Mouse (Mus musculus): Measurements from ENCODE around the gene Pqlc2. TPM values are rescaled to one million over a fixed set of nuclear protein-coding genes. Genes with fewer than 3 reads are reported as not detected.

Pqlc2 gene
- total RNA-seq (2021): 1 to 10 TPM; 4.2 to 4.7 TPM
- long read RNA-seq, experiment 1, partial matches to known transcripts: 0 of 7 reads
- long read RNA-seq, experiment 1, other reads (novel, unspliced or antisense): 3 of 7 reads
- long read RNA-seq, experiment 2, transcript Pqlc2-201 (9 exons, 1,532 nt): major isoform, 5 of 10 reads
- long read RNA-seq, experiment 2, partial matches to known transcripts: 0 of 10 reads
- long read RNA-seq, experiment 2, other reads (novel, unspliced or antisense): 2 of 10 reads

GRCm38 (mm10) chr4:139310171-139310898 is at the start of gene Pqlc2, which contains the start of gene Akr7a5:
Pqlc2 (minus strand) TSS chr4:139310708.
Akr7a5 (plus strand) TSS chr4:139310744.
- DNase-seq (ENCODE audit: low spot score in 2 of 2): peak; percentile 98 to 99

GRCm38 (mm10) chr4:139357211-139357610 is 46.7 kb upstream of the Pqlc2 start:
- no peak for DNase-seq (ENCODE audit: low spot score in 2 of 2)

- DNase-seq (ENCODE audit: low spot score in 2 of 2): no peak
Observed at GRCm38 (mm10) chr4:139352832-139353231, 42.3 kb upstream of the Pqlc2 start.

GRCm38 (mm10) chr4:139351931-139352711 is 41.6 kb upstream of the Pqlc2 start, which contains the start of the genes Mrto4, Emc1 and Ubr4:
Mrto4 (minus strand) TSS chr4:139352576.
Emc1 (plus strand) TSS chr4:139352587.
Ubr4 (plus strand) TSS chr4:139352609.
- DNase-seq (ENCODE audit: low spot score in 2 of 2): peak; percentile 65 to 87

- no peak for DNase-seq (ENCODE audit: low spot score in 2 of 2)
Observed at GRCm38 (mm10) chr4:139345416-139346019, 35.0 kb upstream of the Pqlc2 start.

- DNase-seq (ENCODE audit: low spot score in 2 of 2): no peak
Observed at GRCm38 (mm10) chr4:139343718-139344117, 33.2 kb upstream of the Pqlc2 start.

GRCm38 (mm10) chr4:139341556-139342233 is 31.2 kb upstream of the Pqlc2 start:
- DNase-seq (ENCODE audit: low spot score in 2 of 2): no peak

GRCm38 (mm10) chr4:139340835-139341234 is 30.3 kb upstream of the Pqlc2 start:
- no peak for DNase-seq (ENCODE audit: low spot score in 2 of 2)

GRCm38 (mm10) chr4:139338145-139338544 is 27.6 kb upstream of the Pqlc2 start:
- DNase-seq (ENCODE audit: low spot score in 2 of 2): no peak

- DNase-seq (ENCODE audit: low spot score in 2 of 2): peak; percentile 53 to 80
Observed at GRCm38 (mm10) chr4:139336822-139337483, 26.4 kb upstream of the Pqlc2 start.

GRCm38 (mm10) chr4:139335507-139335906 is 25.0 kb upstream of the Pqlc2 start:
- no peak for DNase-seq (ENCODE audit: low spot score in 2 of 2)

GRCm38 (mm10) chr4:139334631-139335295 is 24.3 kb upstream of the Pqlc2 start:
- DNase-seq (ENCODE audit: low spot score in 2 of 2): no peak

GRCm38 (mm10) chr4:139330605-139331004 is 20.1 kb upstream of the Pqlc2 start:
- DNase-seq (ENCODE audit: low spot score in 2 of 2): peak in 1 of 2 experiments; percentile 72

- no peak for DNase-seq (ENCODE audit: low spot score in 2 of 2)
Observed at GRCm38 (mm10) chr4:139319740-139320139, 9.2 kb upstream of the Pqlc2 start.

- DNase-seq (ENCODE audit: low spot score in 2 of 2): no peak
Observed at GRCm38 (mm10) chr4:139318449-139318848, 7.9 kb upstream of the Pqlc2 start.

GRCm38 (mm10) chr4:139312632-139313031 is 2.1 kb upstream of the Pqlc2 start:
- no peak for DNase-seq (ENCODE audit: low spot score in 2 of 2)

GRCm38 (mm10) chr4:139311707-139312106 is 1.2 kb upstream of the Pqlc2 start:
- no peak for DNase-seq (ENCODE audit: low spot score in 2 of 2)

GRCm38 (mm10) chr4:139310899-139311701 is 592 bp upstream of the Pqlc2 start:
- no peak for DNase-seq (ENCODE audit: low spot score in 2 of 2)

GRCm38 (mm10) chr4:139309651-139310050 is 857 bp downstream of the Pqlc2 start:
- no peak for DNase-seq (ENCODE audit: low spot score in 2 of 2)
